Mouse (Mus musculus) retina, adult 2 months (tissue): Measurements from ENCODE around the gene Map4.
"Not testable (repeated sequence)": the region's sequence is repeated elsewhere in the genome, so short reads cannot be mapped to it uniquely, and the experiment has no call there.

Experiments used
- DNase-seq: peaks from one replicate; pipeline ENCODE4 v3.0.0-alpha.2; 2012; ENCODE audit warnings: low read depth, low spot score

Gene Map4

DNA sequence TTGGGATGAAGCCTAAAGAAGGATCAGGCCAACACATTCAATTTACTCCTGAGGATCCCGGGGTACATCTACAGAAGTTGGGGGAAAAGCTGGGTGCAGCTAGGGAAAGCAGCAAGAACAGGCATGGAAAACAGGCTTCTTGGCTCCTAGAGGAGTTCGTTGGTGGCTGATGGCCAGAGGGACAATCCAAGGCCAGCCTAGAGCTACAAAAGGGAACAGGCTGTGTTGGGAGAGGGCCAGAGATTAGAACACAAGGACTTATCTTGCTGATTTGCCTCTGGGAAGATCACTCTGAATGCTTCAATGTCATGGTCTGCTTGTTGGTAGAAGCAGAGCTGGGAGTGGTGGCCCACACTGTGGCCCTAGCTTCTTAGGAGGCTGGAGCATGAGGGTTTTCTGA, 13.3 kb upstream of the Map4 start:
- DNase-seq: no peak

DNA sequence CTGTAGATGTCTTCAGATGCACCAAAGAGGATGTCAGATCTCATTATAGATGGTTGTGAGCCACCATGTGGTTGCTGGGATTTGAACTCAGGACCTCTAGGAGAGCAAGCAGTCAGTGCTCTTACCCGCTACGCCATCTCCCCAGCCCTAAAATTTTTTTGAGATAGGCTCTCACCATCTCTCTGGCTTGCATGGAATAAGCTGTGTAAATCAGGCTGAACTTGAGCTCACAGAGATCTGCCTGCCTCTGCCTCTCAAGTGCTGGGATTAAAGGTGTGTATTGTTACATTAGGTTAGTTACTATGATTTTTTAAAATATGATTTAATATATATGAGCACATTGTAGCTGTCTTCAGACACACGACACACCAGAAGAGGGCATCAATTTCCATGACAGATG, 2.1 kb upstream of the Map4 start:
- no peak for DNase-seq

GRCm38 (mm10) chr9:109930063-109930462, 1.2 kb upstream of the Map4 start:
- DNase-seq: no peak

GRCm38 (mm10) chr9:109930752-109931151, 508 bp upstream of the Map4 start:
- DNase-seq: no peak

GRCm38 (mm10) chr9:109932361-109932755, 1.1 kb downstream of the Map4 start:
- DNase-seq: no peak

DNA sequence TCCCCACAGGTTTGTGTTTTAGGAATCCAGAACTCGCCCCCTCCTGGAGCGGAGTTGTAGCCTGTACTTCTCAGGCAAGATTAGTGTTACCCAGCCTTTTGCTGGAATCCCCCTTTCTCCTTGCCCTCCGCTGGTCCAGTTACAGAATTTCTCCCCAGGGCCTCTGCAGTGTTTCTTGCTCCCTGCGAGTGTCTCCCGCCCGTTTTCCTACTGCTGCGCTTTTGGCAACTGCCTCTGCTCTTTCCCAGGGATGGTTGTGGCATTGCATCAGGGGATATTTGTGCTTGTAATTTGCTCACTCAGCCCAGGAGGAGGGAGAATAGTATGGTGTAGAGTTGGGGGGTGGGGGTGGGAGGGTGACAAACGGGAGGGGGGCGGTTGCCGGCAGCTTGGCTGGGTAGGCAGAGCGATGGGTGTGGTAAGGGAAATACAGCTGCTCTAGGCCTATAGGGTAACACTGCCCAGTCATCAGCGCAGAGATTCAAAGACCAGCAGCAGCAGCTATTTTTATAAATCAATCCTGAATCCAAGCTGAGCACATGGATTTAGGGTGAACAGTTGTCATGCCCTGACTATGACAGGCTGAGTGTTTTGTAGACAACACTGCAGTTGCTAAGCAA, 1.6 kb downstream of the Map4 start:
- DNase-seq: no peak

- DNase-seq: no peak
These were observed 8.1 kb downstream of the Map4 start for GRCm38 (mm10) chr9:109939401-109939800.

DNA sequence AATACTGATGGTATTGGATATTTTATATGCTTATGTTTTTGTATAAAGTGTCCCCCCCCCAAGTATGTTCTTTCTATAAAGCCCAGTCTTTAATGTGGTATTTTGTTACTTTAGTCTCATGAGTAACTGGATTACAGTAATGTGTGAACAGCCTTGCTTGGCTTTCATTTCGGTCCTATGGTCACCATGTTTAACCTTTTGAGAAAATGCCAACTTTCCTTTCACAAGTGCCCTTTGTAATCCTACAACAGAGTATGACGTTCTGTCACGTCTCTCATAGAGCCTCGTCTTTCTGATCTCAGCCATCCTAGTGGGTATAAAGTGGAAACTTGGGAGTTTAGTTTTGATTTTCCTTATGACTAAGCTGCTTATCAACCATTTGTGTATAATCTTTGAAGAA, 11.5 kb downstream of the Map4 start:
- no peak for DNase-seq

DNA sequence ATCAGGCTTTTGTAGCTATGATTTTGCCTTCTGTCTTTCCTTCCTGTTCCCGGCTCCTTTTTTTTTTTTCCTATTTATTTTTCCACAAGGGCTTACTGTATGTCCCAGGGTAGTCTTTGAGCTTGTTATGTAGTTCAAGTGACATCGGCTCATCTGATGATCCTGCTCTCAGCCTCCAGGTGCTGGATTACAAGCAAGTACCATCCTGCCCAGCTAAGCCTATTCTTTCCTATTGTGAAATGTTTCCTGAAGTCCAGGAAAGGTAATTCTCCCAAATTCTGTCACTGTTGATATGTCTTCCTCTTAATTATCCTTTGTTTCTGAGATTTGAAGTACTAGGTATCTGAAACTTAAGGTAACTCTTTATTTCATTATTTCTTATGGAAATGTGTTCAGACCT, 13.5 kb downstream of the Map4 start:
- DNase-seq: no peak

DNA sequence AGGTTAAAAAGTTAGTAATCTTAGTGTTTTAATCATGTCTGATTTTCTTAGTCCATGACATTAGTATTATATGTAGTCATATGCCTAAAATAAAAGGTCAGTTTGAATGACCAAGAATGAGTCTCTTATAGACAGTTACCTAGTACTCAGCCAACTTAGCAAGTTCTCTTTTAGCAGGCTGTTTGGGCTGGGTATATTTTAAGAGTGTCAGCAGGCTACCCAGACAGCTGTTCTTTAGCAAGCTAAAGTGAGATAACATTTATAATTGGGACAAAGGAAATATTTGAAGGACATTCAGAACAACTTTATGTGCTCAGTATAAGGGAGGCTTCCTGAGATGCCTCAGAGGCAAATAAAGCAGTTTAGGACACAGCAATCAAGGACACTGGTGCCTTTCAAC, 17.3 kb downstream of the Map4 start:
- DNase-seq: no peak

DNA sequence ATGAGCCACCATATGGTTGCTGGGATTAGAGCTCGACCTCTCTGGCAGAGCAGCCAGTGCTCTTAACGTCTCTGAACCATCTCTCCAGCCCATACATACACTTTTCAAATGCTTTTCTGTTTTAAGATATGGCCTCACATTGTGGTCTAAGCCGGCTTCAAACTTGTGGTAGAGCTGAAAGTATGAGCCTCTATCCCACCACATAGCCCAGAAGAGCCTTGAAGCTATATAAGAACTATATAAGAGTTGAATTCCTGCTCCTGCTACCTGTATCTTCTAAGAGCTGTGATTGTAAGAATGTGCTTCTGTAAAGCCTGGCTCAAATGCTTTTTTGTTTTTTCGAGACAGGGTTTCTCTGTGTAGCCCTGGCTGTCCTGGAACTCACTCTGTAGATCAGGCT, 18.5 kb downstream of the Map4 start:
- no peak for DNase-seq

GRCm38 (mm10) chr9:109953538-109953937, 22.3 kb downstream of the Map4 start:
- DNase-seq: no peak

DNA sequence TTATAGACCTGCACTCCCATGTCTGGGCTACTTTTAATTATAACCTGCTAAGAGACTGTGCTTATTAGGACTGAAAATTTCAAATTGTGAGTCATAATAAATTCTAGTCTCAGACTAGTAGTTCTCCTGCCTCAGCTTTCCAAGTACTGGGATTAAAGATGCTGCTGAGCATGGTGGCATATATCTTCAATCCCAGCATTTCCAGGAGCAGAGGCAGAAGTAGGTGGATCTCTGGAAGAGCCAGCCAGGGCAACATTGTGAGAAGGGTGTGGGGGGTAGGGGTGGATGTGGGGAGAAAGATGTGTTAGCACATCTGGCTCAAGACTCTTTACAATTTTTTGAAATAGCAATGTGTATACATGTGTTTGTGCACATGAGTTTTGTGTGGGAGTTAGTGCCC, 23.4 kb downstream of the Map4 start:
- DNase-seq: no peak

DNA sequence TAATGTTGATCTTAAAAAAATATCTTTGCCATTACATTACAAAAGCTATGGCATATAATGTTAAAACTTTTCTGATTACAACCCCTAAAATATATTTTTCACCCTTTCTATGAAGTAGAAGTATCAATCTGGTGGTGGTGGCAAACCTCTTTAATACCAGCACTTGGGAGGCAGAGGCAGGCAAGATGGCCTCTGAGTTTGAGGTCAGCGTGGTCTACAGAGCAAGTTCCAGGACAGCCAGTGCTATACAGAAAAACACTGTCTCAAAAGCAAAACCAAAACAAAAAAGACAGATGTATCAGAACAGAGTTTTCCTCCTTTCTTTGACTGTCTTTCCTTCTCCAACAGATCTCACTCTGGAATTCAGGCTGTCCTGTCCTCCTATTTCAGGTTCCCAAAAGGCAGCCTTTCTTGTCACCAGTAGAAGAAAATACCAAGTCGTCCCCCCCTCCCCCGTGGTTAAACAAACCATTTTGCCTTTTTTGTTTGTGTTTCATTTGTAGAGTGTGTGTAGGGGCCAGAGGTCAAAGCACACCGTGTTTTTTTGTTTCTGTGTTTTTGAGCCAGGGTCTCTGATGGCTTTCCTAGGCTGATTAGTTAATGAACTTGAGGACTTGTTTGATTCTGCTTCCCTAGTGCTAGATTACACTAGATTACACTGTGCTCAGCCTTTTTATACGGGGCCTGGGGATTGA, 28.3 kb downstream of the Map4 start:
- DNase-seq: no peak

DNA sequence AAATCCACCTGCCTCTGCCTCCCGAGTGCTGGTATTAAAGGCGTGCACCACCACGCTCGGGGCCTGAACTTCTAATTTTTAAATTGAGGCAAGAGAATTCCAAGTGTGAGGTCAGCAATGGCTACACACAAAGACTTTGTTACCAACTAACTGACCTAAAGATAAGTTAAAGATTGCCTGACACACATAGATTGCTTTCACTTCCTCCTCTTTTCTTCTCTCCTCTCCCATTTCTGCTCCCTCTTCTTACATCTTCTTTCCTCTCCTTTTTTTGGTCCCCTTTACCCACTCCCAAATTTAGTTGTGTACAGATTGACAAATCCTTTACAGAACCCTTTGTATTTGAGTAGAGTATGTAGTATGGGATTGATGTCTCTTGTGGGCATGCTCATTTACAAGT, 29.3 kb downstream of the Map4 start:
- no peak for DNase-seq

GRCm38 (mm10) chr9:109964761-109965160, 33.5 kb downstream of the Map4 start:
- no peak for DNase-seq

DNA sequence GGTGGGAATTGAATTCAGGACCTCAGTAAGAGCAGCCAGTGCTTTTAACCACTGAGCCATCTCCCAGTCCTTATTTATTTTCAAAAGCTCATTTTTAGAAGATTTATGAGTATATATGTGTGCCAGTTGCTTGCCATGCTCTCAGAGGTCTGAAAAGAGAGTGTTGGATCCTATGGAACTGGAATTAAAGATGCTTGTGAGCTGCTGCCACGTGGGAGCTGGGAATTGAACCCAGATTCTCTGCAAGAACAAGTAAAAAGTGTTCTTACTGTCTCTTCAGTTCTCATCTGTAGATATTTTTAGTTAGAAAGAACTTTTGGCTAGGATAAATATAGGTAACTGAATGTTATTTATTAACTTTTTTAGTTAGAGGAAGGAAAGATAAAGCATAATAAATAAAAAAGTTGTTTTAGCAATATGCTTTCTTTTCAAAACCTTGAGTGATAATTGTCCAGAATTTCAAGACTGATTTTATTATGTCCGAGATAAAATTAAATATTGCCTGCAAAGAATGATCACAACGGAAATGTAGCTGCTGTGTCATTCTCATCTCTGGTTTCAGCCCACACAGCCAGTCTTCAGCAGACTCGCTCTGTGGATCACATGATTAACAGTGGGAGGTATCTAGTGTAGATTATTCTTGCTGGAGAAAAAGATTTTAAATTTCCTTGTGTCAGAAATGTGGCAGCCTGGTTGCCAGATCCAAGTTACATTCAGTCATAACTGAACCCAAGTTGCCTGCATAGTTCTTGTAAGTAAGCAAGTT, 37.3 kb downstream of the Map4 start:
- DNase-seq: no peak

- DNase-seq: no peak
These were observed 37.9 kb downstream of the Map4 start for GRCm38 (mm10) chr9:109969181-109969580.

DNA sequence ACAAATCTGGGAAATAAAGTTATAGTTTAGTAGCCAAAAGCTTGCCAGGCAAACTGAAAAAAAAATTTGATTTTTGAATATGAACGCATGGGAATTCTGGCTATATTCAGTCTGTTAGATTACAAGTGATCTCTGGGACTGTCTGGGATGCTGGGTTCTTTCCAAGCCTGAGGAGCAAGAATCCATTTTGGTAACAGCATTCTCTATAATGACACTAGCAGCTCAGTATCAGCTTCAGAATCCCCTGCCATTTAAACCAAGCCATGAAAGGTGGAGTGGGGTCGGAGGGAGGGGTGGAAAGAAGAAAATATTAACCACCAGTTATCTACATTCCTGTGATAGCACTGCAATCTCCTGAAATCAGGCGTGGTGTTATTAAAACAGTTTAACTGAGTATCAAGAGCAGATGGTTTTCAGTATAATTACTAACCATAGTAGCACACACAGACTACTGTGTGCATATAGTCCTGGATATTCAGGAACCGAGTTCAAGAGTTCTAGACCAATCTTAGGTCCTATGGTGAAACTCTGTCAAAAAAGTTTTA, 38.6 kb downstream of the Map4 start:
- no peak for DNase-seq

- DNase-seq: not testable (repeated sequence)
These were observed 40.5 kb downstream of the Map4 start for GRCm38 (mm10) chr9:109971711-109972110.

- DNase-seq: not testable (repeated sequence)
These were observed 49.0 kb downstream of the Map4 start for GRCm38 (mm10) chr9:109980223-109980622.

- peak; percentile 66 for DNase-seq
These were observed 54.2 kb downstream of the Map4 start for GRCm38 (mm10) chr9:109985416-109985815.

DNA sequence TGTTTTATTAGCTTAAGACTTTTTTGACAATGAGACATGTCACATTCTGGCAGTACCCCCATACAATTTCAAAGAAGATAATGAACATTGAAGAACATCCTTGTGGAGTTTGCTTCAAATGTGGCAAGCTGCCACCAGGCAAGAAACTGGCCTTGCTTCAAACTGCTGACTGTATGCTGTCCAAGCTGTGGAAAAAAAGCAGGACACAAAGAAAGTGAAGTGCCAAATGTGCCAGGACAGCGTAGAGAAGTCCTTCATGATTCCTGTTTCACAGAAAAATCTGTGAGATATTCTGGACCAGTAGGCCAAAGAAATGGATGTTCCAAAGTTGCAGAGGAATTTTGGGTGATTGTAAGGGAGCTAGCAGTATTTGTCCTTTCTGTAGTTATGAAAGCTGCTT, 57.8 kb downstream of the Map4 start:
- no peak for DNase-seq
